Mouse (Mus musculus) 416B (cell line): ENCODE results near the gene Pced1b.
"Not testable (repeated sequence)": the region's sequence is repeated elsewhere in the genome, so short reads cannot be mapped to it uniquely, and the experiment has no call there.

Source experiments
- DNase-seq: peaks from one replicate; pipeline ENCODE4 v3.0.0; 2011; ENCODE audit warnings: low read depth

The Pced1b gene

DNA sequence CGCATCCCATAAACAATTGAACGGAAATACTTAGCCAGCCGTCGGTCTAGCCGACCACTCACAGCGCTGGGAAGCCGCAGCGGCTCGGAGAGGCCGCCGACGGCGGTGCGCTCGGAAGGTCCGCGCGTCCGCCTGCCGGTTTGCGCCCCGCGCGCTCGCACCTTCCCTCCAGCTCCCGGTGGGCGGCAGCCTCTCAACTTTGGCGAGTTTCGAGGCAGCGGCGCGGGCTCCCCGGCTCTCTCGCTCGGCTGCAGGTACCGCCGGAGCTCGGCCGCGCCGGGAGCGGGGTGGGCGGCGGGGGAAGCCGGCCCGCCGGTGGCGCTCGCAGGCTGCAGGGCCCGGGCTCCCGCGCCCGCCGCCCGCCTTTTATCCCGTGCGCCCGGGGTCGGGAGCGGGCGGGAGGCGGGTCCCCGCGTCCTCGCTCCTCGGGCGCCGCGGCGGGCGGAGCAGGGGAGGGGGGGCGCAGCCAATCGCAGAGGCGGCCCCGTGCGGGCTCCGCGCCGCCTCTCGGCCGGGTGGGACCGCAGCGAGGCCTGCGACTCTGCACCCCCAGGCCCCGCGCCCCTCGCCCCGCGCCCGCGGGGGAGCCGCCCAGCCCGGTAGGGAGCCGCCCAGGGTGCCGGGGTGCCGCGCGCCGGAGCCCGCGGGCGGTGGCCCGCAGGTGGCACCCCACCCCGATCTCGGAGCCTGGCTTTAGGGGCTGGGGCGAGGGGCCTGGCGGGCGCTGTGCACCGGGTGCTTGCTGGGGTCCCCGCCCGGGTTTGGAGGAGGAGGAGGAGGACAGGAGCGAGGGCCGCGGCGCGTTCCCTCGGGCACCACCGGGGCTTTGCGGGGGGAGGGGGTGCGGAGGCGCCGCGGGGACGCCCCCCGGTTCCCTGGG lies at the start of gene Pced1b, which contains the start of gene Amigo2:
Gene Pced1b (plus strand): TSS at position 197 of the 880 bp plus-strand sequence.
Gene Amigo2 (minus strand): TSS at position 377 of the 880 bp plus-strand sequence.
- peak; percentile 31 for DNase-seq

GRCm38 (mm10) chr15:97204889-97205288 lies 42.0 kb upstream of the Pced1b start:
- DNase-seq, result no peak

GRCm38 (mm10) chr15:97205776-97206175 lies 41.1 kb upstream of the Pced1b start:
- no peak for DNase-seq

DNA sequence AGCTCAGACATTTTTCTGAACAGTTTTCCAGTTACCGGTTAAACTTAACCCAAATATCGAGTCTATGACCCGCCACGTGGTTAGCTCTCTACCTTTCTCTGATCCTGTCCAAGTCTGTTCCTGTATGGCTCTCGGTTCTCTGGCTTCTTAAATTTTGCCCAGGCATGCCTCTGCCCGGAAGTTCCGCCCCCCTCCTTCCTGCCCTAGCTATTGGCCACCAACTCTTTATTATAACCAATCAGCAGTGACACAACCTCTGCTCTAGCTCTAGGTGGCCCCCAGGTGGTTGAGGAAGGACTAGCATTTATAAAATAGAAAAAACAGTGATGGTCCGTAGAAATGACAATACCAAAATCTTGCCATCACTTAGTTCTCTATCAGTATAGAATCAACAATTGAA lies 40.4 kb upstream of the Pced1b start:
- DNase-seq, result peak; percentile 45

DNA sequence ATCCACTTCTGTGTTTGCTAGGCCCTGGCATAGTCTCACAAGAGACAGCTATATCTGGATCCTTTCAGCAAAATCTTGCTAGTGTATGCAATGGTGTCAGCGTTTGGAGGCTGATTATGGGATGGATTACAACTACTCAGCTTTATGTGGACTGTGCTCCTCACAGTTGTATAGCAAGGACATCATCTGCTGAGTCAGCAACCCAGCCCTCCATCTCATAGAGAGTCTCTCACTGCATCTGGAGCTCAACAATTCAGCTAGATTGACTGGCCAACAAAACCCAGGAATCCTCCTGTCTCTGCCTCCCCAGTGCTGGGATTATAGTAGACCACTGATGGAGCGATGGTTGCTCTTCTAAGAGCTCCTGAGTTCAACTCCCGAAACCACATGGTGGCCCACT lies 37.2 kb upstream of the Pced1b start:
- DNase-seq, result not testable (repeated sequence)

GRCm38 (mm10) chr15:97212501-97213477 lies 34.1 kb upstream of the Pced1b start:
- DNase-seq, result peak; percentile 16

DNA sequence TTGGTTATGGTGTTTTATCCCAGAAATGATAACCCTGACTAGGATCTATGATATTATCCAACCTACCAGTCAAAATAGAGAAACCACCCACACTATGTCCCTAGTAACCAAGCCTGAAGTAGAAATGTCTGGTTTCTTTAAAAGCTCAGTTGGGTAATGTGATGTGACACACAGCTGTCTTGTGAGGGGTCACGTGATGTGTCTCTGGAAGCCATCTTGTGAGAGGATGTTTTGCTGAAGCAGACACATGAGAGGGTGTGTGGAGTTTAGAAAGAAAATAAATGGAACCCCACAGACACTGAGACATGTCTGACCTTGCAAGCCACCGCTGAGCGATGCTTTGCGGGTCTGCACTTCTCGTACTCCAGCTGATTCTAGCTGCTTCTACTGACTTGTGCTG lies 30.1 kb upstream of the Pced1b start:
- no peak for DNase-seq

- no peak for DNase-seq
Observed at GRCm38 (mm10) chr15:97223431-97223830, 23.5 kb upstream of the Pced1b start.

GRCm38 (mm10) chr15:97224003-97224402 lies 22.9 kb upstream of the Pced1b start:
- DNase-seq, result no peak

DNA sequence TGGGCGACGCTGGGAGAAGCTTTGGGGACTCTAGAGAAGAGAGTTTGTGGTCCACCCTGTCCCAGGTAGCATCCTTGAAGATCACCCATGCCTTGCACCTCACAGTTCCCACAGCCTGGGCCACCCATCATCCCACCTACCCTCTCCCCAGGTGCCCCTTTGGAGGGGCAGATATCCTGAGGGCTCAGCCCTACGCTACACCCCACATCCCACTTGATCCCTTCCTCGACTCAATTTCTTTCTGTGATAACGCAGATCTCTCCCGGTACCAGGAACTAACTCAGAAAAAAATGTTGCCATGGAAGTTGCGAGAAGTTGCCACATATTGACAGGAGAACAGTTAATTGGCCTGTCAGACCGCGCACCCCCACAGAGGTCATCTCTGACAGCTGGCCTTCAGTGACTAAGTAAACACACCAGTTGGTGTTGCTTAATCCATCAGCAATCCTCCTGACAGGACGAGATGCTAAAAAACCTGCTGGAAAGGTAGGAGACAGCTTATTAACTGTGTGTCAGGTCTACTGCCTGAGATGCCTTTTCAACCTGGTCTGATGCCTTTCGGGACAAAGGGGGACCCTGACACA lies 17.3 kb upstream of the Pced1b start:
- DNase-seq, result no peak

DNA sequence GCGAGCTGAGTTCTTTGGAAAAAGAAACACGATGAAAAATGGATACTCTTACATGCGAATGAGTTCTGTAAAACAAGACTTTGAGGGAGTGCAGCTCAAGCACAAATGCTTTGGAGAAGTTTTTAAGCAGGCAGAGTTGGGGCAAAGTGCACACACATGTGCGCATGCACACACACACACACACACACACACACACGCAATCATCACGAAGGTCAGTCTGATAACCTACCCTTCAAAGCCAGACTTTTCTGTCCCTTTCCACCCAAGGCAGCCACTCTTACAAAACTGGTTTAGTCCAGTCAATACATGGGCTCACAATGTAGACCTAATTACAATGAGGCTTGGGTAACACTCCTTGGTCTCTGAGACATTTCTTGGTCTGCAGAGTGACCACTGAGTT lies 12.8 kb upstream of the Pced1b start:
- no peak for DNase-seq

- DNase-seq, result peak; percentile 70
Observed at GRCm38 (mm10) chr15:97235183-97235582, 11.7 kb upstream of the Pced1b start.

DNA sequence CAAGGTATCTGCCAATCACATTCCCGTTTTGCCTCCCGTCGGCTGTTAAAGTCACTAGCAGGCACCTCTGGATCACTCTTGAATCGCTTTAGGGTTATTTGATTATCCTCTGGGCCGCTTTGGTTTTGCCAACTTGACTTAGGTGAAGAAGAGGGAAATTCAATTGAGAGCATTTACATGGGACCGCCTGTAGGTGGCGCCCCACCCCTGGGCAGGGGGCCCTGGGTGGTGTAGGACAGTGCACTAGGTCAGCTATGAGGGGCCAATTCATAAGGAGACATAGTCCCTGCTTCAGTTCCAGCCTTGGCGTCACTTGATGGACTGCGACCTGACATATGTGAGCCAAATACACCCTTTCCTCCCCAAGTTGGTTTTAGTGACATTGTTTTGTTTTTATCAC lies 10.0 kb upstream of the Pced1b start:
- DNase-seq, result peak; percentile 65

DNA sequence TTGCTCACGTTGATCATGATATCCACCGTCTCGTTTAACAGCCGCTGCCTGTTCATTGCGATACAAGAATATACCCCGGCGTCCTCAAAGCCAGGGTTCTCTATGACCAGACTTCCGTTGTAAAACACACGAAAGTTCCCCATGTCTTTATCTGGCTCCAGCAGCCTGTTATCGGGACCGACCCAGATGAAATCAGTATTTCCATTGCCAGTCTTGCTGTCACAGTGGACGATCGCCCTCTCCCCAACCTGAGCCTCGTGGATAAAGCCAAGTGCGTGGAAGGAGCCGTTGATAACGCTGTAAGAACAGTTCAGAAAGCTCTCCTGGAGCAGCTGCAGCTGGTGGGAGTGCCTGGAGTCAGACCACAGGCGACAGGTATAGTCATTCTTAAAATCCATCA lies 1.5 kb upstream of the Pced1b start:
- DNase-seq, result no peak

DNA sequence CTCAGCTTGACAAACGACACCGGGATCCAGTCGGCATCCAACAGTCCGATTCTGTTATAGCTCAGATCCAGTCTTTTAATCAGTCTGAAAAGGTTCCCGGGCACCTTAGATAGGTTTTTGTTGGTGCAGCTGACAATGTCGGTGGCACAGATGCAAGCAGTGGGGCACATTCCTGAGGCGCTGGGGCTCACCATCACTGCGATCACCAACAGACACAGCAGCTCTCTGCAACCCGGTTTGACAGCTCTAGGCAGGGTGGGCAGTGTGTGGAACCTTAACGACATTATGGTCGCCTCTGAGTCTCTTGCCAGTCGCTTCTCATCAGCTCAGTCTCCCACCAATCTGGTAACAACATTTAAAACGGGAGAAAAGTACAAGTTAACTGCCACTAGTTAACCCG lies 651 bp upstream of the Pced1b start:
- no peak for DNase-seq

DNA sequence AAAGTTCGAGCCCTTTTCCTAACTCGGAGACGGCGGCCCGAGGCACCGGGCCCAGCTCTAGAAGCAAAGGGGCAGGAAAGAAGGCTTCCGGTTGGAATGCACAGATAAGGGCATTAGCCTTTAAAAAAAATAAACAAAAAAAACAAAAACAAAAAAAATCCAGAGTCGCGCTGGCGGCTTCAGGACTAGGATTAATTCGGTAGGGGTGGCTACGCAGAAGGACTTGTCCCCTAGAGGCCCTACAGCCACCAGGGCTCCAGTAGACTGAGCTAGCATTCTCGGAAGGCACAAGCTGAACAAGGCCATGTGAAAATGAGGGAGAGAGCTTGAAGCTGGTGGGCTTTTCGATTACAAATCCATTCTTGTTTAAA lies 869 bp downstream of the Pced1b start:
- peak; percentile 79 for DNase-seq

- DNase-seq, result peak; percentile 84
Observed at GRCm38 (mm10) chr15:97248296-97248695, 1.4 kb downstream of the Pced1b start.

DNA sequence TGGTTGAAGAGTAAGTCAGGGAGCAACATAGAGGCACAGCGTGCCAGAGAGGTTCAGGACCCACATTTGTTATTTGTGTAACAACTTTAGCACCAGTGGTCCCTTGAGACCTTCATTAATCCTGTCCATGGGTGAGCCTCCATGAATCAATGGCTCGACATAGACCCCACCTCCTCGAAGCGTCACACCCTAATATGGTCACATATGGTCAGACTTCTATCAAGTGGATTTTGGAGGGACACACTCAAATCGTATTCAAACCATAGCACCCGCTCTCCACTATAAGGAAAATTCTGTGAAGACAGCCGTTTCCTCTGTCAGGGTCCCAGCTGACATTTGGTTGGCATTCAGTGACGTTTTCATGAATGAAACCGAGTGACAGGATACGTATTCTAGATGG lies 2.4 kb downstream of the Pced1b start:
- no peak for DNase-seq

DNA sequence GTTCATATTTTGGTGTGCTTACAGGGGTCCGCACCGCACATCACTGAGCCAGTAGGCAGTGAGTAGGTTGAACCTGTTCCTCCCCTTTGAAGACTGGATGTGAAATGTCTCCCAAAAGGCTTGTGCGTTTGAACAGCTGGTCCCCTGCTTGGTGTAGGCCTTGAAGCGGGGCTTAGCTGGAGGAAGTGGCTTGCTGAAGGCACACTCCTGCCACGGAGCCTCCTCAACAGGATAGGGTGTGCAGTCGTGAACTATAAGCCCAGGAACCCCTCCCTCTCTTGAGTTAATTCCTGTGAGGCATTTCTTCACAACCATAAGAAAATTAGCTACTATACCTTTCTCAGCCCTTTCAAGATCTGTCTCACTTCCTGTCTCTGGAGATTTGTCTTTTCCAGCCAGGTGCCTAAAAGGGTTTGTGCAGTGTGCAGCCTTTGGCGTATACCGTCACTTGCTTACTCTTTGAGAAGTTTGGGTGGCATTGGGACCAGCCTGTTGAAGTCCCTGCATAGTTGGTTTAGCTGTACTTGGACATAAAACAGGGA lies 5.7 kb downstream of the Pced1b start:
- DNase-seq, result peak; percentile 67

DNA sequence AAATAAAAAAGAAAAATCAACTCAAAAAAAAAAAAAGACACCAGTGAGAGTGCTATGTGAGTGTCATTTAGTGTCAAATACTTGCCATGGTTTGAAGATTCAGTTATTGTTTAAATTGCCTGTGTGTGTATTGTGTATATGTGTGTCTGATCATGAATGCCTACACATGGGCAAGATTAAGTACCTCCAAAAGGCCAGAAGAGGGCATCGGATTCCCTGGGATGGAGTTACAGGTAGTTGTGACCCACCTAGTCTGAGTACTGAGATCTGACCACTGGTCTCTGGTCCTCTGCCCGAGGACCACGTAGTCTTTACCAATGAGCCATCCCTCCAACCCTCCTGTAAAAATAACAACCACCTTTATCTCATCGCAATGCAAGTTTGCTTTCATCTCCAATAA lies 7.5 kb downstream of the Pced1b start:
- peak; percentile 60 for DNase-seq

DNA sequence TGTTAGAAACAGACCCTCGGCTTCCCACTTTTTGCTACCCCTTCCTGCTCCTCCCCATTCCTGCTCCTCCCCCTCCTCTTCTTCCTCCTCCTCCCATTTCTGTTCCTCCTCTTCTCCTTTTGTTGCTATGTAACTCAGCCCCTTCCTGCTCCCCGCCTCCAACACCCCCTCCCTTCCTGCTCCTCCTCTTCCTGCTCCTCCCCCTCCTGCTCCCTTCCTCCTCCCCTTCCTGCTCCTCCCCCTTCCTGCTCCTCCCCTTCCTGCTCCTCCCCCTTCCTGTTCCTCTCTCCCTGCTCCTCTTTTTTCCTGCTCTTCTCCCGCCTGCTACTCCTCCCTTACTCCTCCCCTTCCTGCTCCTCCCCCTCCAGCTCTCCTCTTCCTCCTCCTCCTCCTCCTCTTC lies 8.9 kb downstream of the Pced1b start:
- DNase-seq, result peak; percentile 99

DNA sequence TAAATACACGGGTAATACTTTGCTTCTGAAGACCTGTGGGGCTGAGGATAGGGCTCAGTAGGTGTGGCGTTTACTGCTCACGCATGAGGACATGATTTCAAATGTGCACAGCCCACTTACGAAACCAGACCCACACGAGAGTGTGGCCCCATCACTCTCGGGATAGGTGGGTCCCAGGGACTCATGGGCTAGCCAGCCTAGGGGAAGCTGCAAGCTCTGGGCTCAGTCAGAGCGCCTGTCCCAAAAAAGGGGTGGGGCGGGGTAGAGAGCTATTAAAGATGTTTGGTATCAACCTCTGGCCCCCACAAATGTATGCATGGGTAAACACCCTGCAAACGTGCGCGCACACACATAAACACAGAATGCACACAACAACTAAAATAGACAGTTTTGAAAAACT lies 9.5 kb downstream of the Pced1b start:
- DNase-seq, result no peak
